Mouse (Mus musculus) liver (tissue): ENCODE measurements around the gene Eef2.
A peak's percentile ranks its signal among the peaks of the same experiment; 100 is the strongest.
"Not testable (repeated sequence)": the region's sequence is repeated elsewhere in the genome, so short reads cannot be mapped to it uniquely, and the experiment has no call there.

Experiments
- DNase-seq: peaks from one replicate; pipeline ENCODE4 v3.0.0-alpha.2; 2020; ENCODE audit warnings: mixed read lengths

The Eef2 gene

DNA sequence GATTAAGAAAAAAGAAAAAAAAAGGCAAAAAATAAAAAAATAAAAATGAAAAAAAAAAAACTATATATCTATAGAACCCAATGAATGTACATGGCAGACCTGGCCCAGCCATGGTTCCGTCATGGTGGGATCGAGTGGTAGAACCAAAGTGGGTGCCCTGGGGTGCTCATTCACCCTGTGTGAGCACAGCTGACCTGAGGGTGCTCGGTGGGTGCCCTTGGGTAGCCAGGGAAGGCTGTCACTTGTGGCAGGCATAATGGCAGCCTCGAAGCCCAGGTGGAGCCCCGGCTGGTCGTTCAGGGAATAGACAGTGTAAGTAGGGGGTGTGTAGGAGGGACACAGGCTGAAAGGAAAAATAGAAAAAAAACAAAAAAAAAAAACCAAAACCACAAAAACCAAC lies 25.2 kb upstream of the Eef2 start:
- no peak for DNase-seq

DNA sequence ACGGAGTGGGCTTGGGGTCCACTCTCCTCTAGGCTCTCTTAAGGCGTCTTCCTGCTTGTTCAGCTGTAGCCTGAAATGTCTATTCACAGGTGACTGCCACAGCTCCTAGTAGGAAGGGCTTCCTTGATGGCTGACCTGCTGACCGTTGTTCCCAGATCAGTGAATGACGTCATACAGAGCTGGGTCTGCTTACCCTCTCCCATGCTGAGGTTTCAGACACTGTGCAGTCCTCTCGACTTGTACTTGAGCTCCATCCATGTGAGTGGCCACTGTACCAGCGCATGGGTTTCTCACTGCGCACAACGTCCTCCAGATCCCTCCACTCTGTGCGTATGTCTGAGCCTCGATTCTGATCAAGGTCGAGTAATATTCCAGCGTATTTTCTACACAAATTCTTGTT lies 23.8 kb upstream of the Eef2 start:
- no peak for DNase-seq

DNA sequence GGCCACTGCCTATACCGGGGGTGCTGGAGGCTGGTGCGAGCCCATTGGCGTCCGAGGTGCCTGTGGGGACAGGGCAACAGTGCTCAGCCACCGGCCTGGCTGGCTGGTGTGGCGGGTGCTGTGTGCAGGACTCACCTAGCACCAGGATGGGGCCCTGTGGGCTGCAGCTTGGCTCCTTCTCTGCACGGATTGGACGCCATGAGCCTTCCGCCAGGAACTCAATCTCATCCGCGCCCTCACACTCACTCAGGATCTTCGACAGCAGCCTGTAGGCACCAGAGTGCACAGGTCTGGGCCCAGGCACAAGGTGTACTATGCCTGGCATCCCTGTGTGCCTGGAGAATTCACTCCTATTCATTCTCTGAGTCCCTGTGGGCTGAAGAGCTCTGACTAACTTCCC lies 22.1 kb upstream of the Eef2 start:
- no peak for DNase-seq

DNA sequence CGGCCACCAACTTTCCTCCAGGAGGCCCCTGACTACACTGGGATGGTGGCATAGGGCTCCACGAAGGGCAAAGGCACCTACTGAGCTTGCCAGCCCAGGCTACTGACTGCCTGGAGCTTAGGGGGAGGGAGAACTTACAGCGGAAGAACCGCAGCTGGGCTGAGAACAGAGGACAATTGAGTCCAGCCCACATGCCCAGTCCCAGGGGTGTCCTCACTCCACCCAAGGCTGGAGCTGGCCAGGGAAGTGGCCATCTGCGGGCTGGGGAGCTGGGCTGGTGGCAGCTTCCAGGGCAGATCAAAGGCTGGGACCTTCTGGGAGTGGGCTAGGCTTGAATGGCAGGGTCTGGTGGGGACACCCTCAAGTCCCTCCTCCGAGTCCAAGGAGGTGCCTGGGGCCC lies 21.7 kb upstream of the Eef2 start:
- no peak for DNase-seq

DNA sequence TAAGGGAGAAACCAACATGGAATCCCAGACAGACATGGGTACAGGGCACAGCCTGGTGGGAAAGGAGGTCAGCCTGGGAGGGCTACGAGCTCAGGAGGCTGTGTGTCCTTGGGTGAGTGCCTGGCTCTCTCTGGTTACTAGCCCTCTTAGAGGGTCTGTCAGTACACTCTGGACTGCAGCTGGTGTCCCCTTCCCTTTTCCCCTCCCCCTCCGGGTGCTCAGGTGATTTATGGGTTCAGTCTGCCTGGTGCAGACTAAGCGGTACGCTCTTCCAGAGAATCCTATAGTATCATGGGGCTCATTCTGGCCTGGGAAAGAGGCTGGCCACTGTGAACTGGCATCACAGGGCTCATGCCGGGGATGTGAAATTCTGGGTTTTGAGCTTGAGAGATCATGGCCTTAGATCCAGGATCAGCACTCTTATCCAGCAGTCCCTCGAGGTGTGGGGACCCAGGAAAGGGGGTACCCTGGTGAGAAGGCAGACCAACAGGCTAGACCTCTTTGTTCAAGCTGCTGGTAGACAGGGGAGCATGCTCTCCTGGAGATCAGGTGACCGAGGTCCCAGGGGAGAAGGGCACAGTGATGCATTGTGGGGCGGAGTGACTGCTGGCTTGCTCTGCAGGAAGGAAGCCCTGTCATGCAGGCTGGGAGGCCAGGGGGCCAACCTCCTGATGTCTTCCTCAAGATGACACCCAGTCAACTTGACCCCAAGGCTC lies 14.7 kb upstream of the Eef2 start:
- no peak for DNase-seq

DNA sequence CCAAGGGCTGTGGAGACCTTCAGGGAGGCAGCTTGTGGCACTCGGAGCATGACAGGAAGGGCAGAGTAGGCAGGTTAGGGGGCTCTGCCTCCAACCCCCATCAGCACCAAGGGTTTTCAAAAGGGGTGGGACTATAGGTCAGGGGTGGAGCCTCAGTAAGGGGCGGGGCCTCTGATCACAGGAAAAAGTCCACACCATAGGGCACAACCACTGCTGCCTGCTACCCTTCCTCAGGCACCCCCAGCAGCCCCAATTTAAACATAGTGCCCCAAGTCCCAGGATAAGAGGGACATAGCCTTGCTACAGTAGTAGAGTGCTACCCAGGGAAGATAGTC lies 14.1 kb upstream of the Eef2 start:
- DNase-seq = no peak

DNA sequence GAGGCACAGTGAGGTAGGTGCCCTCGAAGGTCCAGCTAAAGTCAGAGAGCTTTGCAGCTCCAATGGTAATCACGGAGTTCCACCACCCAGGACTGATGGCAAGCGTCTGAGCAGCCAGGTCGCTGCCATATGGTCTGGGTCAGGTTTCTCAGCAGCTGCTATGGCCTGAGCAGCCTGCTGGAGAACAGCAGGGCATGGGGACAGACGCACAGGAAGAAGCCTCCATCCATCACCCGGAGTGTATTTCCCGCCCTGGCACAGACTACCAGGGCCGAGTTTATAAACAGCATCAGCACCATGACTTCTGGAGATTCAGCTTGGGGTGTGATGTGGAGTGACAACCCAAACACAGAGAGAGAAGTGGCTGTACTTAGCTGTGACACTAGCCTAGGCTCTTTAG lies 11.3 kb upstream of the Eef2 start:
- no peak for DNase-seq

DNA sequence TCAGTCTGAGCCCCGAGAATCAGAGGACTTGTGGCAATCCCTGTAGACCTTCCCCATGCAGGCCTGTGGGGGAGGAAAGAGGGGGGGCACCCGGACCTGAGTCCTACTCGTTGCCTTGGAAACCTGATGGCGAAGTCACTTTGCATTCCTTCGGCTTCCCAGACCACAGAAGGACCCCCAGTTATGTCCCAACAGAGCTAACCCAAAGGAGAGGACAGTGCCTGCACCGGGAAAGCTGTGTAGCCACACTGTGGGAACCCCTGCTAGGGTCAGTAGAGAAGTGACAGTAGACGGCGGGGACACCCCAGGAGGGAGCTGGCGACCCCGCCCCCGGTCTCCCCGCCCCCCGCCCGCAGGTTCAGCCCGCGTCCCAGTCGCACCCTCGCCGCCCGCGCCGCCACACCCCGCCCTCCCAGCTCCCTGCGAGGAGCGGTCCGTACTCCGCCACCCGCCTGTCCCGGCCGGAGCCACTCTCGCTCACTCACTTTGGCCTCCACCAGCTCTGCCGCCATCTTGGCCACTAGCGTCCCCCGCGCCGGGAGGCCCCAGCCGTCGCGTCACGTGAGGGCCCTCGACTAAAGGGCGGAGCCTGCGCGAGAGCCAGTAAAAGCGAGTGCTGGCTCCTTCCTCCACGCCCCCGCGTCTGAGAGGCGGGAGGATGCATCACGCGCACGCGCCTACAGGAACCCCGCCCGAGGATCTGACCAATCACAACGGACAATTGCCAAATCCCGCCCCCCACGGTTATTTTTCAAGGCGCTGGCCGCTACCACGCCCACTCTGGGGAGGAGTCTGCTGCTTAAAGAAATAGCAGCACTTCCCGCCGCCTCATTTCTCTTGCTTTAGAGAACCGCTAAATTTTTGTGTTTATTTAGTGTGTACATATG lies 9.0 kb upstream of the Eef2 start, which contains the start of gene Pias4:
Pias4 (minus strand) TSS at position 724 of the 887 bp plus-strand sequence.
- DNase-seq = peak; percentile 100

DNA sequence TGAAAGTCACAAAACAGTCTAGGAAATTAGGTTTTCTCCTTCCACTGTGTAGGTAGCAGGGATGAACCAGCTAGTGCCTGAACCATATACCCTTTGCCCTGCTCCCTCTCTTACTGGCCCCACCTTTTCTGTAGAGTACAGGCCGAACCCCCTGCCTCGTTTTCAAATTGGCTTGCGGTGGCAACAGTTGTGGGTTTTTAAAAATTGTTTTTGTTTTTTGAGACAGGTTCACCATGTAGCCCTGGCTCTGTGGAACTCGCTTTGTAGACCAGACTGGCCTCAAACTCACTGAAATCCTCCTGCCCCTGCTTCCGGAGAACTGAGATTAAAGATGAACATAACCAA lies 8.4 kb upstream of the Eef2 start:
- no peak for DNase-seq

DNA sequence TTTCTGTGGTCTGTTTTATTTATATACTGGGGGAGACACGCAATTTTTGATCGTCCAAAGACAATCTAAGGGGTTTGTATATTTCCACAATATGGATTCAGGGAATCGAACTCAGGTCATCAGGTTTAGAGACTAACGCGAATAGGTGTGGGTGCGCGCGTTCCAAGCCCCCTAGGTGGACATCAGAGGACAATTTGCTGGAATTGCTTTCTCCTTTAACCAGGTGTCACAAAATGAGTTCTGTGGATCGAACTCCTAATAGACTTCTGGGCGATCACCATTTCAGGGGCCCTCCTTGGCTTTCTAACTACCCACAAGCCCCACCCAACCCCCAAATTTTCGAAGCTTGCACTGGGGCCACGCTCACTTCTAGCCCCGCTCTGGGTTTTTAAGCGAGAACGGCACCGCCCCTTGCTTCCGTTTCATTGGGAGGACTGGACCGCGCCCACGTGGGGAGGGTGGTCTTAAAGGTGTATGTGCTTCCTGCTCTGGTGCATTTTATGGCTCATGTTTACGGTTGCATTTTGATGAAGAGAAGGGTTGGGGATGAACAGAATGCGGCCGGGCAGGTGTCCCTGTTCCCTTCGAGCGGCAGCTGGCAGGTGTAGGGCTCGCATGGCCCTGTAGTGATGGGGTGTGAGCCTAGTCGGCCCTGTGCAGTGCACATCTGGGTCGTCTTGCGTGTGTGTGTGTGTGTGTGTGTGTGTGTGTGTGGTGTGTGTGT lies 7.7 kb upstream of the Eef2 start:
- peak; percentile 93 for DNase-seq

DNA sequence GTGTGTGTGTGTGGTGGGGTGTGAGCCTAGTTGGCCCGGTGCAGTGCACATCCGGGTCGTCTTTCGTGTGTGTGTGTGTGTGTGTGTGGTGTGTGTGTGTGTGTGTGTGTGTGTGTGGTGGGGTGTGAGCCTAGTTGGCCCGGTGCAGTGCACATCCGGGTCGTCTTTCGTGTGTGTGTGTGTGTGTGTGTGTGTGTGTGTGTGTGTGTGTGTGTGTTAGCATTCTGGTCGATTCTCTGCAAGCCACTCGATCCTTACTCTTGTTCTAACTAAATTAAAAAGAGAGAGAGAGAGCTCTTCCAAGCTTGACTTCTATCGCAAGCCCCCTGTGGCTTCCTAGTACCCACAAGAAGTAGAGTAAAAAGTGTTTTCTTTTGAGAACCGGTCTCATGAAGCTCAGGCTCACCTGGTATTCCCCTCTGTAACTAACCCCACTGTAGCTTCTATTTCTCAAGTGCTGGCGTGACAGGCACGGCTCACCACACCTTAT lies 7.0 kb upstream of the Eef2 start:
- not testable (repeated sequence) for DNase-seq

DNA sequence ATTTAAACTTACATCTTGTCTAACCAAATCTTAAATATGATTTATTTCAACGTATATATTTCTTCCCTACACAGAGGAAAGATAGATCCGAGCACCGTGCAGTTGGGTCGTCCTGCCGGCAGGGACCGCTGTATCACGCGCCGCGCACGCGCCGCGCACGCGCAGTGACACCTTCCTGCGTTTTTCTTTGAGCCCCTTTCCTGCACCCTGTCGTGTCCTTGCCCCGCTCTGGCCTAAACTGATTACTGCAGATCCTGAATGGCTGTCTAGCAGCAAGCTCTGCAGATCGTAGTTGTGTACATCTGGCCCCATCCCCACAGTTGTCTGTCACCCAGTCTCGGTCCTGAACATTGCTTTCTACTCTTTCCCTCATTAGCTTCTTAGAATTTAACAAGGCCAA lies 3.3 kb upstream of the Eef2 start:
- peak; percentile 86 for DNase-seq

DNA sequence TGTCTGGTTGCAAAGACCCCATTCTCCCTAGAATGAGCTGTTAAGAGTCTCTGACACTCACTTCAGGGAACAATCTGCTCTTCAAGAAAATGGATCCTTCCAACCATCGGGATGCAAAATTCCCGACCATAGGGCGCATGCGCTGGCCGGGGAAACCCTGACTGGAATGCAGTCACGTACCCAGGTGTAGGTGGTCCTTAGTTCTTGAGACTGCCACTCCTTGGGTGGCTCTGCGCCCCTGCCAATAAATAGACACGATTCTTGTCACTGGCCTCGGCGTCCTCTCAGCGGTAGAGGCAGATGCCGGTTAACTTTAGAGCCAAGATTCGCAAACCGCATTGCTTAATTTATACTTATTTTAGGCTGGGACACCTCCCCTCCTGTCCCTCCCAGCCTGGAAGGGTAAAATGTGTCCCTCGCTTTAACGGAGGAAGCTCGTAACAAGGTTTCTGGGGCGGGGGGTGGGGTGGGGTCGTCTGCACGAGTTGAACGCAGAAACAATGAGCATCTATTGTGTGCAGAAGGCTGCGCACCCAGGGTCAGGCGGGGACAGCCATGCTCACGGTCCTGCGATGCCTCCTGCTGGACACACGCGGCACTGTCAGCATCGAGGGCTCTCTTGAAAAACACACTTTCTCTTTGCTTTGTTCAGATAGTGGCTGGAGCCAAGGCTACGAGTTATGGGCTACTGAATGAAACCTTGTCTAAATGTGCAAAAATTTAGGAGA lies 1.6 kb upstream of the Eef2 start:
- DNase-seq = peak; percentile 89

DNA sequence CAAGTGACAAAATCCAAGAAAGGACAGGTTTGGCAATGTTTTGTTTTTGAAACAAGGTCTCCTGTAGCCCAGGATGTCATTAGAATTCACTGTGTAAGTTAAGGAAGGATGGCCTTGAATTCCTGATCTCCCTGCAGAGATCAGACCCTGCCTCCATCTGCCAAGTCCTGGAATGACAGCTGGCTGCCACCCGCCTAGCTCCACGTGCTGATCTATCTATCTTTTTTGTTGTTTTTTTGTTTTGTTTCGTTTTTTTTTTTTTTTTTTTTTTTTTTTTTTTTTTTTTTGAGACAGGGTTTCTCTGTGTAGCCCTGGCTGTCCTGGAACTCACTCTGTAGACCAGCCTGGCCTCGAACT lies 1.1 kb upstream of the Eef2 start:
- not testable (repeated sequence) for DNase-seq

DNA sequence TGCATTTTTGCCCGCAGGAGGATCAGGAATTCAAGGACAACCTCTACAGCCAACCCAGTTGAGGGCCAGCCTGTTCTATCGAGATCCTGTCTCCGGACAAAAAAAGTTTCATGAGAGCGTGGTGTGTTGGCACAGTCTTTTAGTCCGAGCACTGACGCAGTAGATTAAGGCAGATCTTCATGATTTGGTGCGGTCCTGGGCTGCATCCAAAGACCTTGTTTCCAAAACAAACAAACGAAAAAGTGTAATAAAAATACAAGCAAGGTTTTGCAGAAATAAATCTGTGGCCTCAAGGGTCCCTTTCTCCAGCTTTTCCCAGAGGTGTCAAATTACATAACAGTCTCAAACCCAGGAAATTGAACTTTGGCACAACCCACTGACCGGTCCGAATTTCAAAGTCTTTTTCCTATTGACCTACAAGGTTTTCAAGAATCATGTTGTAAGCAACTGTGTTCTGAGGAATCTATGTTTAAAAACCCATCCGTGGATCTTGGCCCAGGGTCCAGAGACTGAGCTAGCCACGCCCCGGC lies 430 bp upstream of the Eef2 start:
- DNase-seq = no peak

DNA sequence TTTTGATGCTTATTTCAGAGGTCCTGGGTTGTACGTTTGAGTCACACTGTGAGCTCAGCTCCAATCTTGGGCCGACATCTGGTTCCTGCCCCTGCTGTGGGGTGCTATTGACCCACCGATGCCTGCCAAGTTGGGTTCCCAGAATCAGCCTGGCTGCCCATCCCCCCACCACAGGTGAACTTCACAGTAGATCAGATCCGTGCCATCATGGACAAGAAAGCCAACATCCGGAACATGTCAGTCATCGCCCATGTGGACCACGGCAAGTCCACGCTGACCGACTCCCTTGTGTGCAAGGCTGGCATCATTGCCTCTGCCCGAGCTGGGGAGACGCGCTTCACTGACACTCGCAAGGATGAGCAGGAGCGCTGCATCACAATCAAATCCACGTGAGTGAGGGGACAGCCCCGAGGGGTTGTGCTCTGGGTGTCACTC lies 1.1 kb downstream of the Eef2 start:
- DNase-seq = peak; percentile 65

DNA sequence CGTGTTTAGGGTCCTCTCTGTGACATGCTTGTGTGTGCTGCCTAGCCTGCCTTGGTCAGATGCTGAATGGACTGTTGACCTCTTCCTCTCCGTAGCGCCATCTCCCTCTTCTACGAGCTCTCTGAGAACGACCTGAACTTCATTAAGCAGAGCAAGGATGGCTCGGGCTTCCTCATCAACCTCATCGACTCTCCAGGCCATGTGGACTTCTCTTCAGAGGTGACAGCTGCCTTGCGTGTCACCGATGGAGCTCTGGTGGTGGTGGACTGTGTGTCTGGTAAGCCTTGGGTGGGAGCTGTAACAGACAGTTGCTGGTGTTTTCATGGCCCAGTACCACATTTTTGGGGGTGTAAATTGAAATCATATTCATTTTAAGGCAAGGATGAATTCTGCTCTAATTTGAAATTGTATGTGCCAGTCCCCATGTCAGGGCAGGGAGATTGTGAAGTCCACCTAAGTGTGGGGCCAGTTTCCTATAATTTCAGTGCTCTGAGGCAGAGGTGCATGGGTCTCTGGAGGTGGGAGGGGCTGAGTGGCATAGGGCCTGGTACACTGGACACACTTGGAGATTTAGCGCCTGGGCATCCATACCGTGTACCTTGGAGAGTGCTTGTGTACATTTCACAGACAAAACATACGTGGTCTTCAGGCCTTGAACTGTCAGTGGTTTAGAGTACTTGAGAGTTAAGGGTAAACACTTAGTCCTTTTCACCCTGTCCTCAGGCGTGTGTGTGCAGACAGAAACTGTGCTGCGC lies 1.7 kb downstream of the Eef2 start:
- DNase-seq = no peak

DNA sequence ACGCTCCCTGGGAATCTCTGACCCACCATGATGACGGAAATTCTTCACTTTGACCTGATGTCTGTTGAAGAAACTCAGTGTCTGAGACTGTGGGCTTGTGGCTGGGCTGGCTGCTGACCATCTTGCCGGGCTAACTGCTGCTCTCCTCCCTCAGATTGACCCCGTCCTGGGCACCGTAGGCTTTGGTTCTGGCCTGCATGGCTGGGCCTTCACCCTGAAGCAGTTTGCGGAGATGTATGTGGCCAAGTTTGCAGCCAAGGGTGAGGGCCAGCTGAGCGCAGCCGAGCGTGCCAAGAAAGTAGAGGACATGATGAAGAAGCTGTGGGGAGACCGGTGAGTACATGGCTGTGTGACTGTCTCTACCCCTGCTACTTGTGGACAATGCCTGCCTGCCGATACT lies 2.5 kb downstream of the Eef2 start:
- no peak for DNase-seq

DNA sequence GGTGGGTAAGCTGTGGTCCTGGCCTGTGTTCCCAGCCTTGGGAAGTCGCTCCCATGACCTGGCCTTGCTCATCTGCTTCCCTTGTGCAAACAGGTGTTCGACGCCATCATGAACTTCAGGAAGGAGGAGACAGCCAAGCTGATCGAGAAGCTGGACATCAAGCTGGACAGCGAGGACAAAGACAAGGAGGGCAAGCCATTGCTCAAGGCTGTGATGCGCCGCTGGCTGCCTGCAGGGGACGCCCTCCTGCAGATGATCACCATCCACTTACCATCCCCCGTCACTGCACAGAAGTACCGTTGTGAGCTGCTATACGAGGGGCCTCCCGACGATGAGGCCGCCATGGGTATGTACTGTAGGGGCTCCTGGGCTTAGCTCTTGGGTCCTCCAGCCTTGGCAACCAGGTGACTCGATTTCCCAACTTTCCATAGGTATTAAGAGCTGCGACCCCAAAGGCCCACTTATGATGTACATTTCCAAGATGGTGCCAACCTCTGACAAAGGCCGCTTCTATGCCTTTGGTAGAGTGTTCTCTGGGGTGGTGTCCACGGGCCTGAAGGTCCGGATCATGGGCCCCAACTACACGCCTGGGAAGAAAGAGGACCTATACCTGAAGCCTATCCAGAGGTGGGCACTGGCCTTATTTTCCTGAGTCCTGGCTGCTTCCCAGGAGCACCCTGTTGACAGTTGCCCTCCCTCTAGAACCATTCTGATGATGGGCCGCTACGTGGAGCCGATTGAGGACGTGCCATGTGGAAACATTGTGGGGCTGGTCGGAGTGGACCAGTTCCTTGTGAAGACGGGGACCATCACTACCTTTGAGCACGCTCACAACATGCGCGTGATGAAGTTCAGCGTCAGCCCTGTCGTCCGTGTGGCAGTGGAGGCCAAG lies 3.3 kb downstream of the Eef2 start:
- DNase-seq = no peak

DNA sequence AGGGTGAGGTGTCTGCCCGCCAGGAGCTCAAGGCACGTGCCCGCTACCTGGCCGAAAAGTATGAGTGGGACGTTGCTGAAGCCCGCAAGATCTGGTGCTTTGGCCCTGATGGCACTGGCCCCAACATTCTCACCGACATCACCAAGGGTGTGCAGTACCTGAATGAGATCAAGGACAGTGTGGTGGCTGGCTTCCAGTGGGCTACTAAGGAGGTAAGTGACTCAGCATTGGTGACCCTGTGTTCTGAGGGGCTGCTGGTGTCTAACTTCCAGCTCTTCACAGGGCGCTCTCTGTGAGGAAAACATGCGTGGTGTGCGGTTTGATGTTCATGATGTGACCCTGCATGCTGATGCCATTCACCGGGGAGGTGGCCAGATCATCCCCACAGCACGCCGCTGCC lies 4.5 kb downstream of the Eef2 start:
- no peak for DNase-seq

DNA sequence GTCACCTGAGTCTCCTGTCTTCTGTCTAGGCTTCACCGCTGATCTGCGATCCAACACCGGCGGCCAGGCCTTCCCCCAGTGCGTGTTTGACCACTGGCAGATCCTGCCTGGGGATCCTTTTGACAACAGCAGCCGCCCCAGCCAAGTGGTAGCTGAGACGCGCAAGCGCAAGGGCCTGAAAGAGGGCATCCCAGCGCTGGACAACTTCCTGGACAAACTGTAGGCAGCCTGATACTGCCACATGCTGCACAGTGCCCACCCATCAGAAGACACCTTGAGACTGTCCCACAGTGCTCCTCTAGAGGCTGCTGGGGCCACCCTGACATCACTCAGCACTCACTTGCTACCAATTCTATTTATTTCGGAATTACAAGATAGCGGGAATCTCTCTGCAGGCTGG lies 5.4 kb downstream of the Eef2 start:
- not testable (repeated sequence) for DNase-seq
